Mouse (Mus musculus): ENCODE results near the gene Glipr1l1. TPM values are rescaled to one million over a fixed set of nuclear protein-coding genes. Genes with fewer than 3 reads are reported as not detected.
"Not testable (repeated sequence)": the region's sequence is repeated elsewhere in the genome, so short reads cannot be mapped to it uniquely, and the experiment has no call there.

The Glipr1l1 gene
- not detected in 2 replicates for polyA plus RNA-seq (2011; ENCODE audit: insufficient read length, low read depth, missing spikeins)

DNA sequence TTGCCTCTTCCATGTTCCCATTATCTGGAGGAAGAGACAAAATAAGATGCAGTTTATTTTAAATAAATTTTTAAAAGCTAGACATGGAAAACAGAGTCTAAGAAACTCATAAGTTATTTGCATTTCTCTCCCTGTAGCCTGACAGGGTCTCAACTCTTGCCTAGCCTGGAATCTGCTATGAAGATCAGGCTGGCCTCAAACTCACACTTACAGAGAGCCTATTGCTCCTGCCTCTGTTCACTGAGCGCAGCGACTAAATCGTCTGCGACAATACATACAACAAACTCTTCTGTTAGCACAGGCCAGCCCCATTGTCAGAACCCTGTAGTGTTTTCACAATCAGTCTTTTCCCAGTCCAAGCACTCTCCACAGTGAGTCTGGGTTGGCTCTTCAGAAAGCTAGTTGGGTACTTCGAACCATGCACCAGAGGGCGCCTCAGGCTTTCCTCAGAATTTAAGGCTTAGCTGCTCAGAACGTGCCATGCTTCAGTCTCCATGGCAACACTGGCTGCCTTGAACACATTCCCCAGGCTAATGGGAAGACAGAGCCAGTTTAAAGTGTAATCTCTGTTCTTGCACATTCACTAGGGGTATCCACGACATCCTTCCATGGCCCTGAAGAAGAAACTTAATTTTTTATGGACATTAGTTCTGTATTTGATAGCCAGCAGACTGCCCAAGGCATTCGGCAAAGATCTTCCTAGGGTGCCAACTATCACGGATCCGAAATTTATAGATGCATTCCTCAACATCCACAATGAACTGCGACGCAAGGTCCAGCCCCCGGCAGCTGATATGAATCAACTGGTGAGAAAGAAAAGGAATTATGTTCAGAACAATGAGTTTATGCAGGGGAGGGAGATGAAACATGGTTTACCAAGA is at the start of gene Glipr1l1:
Gene Glipr1l1, plus strand, starts transcription at position 488 of the 881 bp plus-strand sequence.
- no peak within 1 kb of the TSS for H3K27ac ChIP-seq (ENCODE audit: insufficient read depth, low read length)
- peak; percentile 30; the same call in 1 of the 2 replicates for TF ChIP-seq CTCF (IDR thresholded peaks at IDR 0.05; ENCODE audit: borderline replicate concordance, insufficient read depth, low read length)
- TF ChIP-seq POLR2A (IDR thresholded peaks at IDR 0.05; ENCODE audit: low read depth, low read length), result no peak
- no peaks in the 10 kb centered on the region for H3K4me1 ChIP-seq (ENCODE audit: control insufficient read depth, insufficient read depth, low read length)
- H3K4me3 ChIP-seq (ENCODE audit: insufficient read depth, low read length), result no peak within 1 kb of the TSS

DNA sequence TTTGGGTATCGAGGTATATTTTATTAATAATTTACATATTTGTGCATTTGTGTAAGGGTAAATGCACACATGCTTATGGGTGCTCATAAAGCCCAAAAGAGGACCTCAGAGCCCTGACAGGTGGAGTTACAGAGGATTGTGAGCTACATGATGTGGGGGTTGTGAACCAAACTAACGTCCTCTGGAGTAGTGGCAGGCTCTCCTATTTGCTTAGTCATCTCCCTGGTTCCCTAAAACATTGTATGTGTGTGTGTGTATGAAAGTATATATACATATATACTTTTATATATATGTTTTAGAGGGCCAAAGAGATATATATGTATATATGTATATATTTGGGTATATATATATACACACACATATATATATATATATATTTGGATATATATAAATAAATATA is 36.4 kb upstream of the Glipr1l1 start:
- Histone ChIP-seq H3K27ac (ENCODE audit: insufficient read depth, low read length) (no peak overlapping the region), H3K4me1 (ENCODE audit: control insufficient read depth, insufficient read depth, low read length) (no peaks in the 10 kb centered on the region), H3K4me3 (ENCODE audit: insufficient read depth, low read length) (no peak overlapping the region)
- TF ChIP-seq POLR2A (IDR thresholded peaks at IDR 0.05; ENCODE audit: low read depth, low read length) (no peak), CTCF (IDR thresholded peaks at IDR 0.05; ENCODE audit: borderline replicate concordance, insufficient read depth, low read length) (no peak)

GRCm38 (mm10) chr10:112028689-112029088 is 31.3 kb upstream of the Glipr1l1 start:
- not testable (repeated sequence) for H3K27ac ChIP-seq (ENCODE audit: insufficient read depth, low read length); H3K4me1 ChIP-seq (ENCODE audit: control insufficient read depth, insufficient read depth, low read length); H3K4me3 ChIP-seq (ENCODE audit: insufficient read depth, low read length)

DNA sequence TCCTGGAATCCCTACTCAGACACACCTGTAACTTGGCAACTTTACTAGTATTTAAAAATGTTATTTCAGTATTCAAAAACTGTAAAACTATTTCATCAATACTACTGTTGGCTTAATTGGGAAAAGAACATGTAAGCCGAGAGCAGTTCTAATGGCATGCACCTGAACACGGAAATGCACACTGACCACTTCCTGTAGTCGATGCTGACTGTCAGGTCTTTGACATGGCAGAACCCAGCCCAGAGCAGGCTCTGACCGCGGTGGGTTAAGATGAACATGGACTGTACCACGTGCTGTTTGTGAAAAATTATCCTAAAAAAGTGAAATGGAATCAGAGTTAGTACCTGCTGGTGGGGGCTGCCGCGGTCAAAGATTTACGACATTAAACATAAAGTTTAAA is 16.5 kb upstream of the Glipr1l1 start:
- not testable (repeated sequence) for H3K27ac ChIP-seq (ENCODE audit: insufficient read depth, low read length); H3K4me3 ChIP-seq (ENCODE audit: insufficient read depth, low read length); H3K4me1 ChIP-seq (ENCODE audit: control insufficient read depth, insufficient read depth, low read length)

GRCm38 (mm10) chr10:112044283-112044682 is 15.7 kb upstream of the Glipr1l1 start:
- H3K27ac ChIP-seq (ENCODE audit: insufficient read depth, low read length); H3K4me3 ChIP-seq (ENCODE audit: insufficient read depth, low read length); H3K4me1 ChIP-seq (ENCODE audit: control insufficient read depth, insufficient read depth, low read length): not testable (repeated sequence)

GRCm38 (mm10) chr10:112051220-112051619 is 8.8 kb upstream of the Glipr1l1 start:
- no peak overlapping the region for H3K27ac ChIP-seq (ENCODE audit: insufficient read depth, low read length)
- H3K4me3 ChIP-seq (ENCODE audit: insufficient read depth, low read length), result no peak overlapping the region
- no peaks in the 10 kb centered on the region for H3K4me1 ChIP-seq (ENCODE audit: control insufficient read depth, insufficient read depth, low read length)
- TF ChIP-seq CTCF (IDR thresholded peaks at IDR 0.05; ENCODE audit: borderline replicate concordance, insufficient read depth, low read length) (no peak), POLR2A (IDR thresholded peaks at IDR 0.05; ENCODE audit: low read depth, low read length) (no peak)

- H3K4me3 ChIP-seq (ENCODE audit: insufficient read depth, low read length); H3K27ac ChIP-seq (ENCODE audit: insufficient read depth, low read length); H3K4me1 ChIP-seq (ENCODE audit: control insufficient read depth, insufficient read depth, low read length): not testable (repeated sequence)
These were observed 8.0 kb upstream of the Glipr1l1 start for GRCm38 (mm10) chr10:112051956-112052355.

GRCm38 (mm10) chr10:112060583-112060934 is 570 bp downstream of the Glipr1l1 start:
- not testable (repeated sequence) for H3K4me1 ChIP-seq (ENCODE audit: control insufficient read depth, insufficient read depth, low read length); H3K27ac ChIP-seq (ENCODE audit: insufficient read depth, low read length); H3K4me3 ChIP-seq (ENCODE audit: insufficient read depth, low read length)

- Histone ChIP-seq H3K4me1 (ENCODE audit: control insufficient read depth, insufficient read depth, low read length) (no peaks in the 10 kb centered on the region), H3K27ac (ENCODE audit: insufficient read depth, low read length) (no peak overlapping the region), H3K4me3 (ENCODE audit: insufficient read depth, low read length) (no peak overlapping the region)
- no peak for TF ChIP-seq CTCF (IDR thresholded peaks at IDR 0.05; ENCODE audit: borderline replicate concordance, insufficient read depth, low read length)
- TF ChIP-seq POLR2A (IDR thresholded peaks at IDR 0.05; ENCODE audit: low read depth, low read length), result no peak
These were observed 20.1 kb downstream of the Glipr1l1 start for GRCm38 (mm10) chr10:112080044-112080443.

DNA sequence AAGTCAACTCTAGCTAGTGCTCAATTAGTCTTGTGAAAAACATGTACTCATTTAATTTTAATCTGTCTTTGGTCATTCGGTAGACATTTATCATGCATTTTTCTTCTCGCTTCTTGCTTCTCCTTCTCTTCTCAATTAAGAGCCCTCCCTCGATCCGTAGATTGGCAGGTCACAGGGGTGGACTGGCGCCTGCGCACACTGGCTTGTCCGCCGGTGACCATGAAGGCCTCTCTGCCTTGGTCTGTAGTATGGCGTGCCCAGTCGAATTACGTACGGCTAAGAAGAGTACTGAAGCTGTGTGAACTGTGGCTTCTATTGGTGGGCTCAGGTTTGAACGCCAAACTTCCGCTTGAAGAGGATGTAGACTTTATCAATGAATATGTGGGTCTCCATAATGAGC is 23.2 kb downstream of the Glipr1l1 start, which contains the start of gene Glipr1l2:
Gene Glipr1l2, plus strand, starts transcription at position 198 of the 400 bp plus-strand sequence.
- Histone ChIP-seq H3K27ac (ENCODE audit: insufficient read depth, low read length) (no peak within 1 kb of the TSS), H3K4me3 (ENCODE audit: insufficient read depth, low read length) (no peak within 1 kb of the TSS), H3K4me1 (ENCODE audit: control insufficient read depth, insufficient read depth, low read length) (no peaks in the 10 kb centered on the region)
- TF ChIP-seq CTCF (IDR thresholded peaks at IDR 0.05; ENCODE audit: borderline replicate concordance, insufficient read depth, low read length) (no peak), POLR2A (IDR thresholded peaks at IDR 0.05; ENCODE audit: low read depth, low read length) (no peak)

- H3K4me1 ChIP-seq (ENCODE audit: control insufficient read depth, insufficient read depth, low read length); H3K27ac ChIP-seq (ENCODE audit: insufficient read depth, low read length); H3K4me3 ChIP-seq (ENCODE audit: insufficient read depth, low read length): not testable (repeated sequence)
- TF ChIP-seq CTCF (IDR thresholded peaks at IDR 0.05; ENCODE audit: borderline replicate concordance, insufficient read depth, low read length), result peak; percentile 53; the same call in 1 of the 2 replicates
These were observed 45.8 kb downstream of the Glipr1l1 start for GRCm38 (mm10) chr10:112105785-112106184.

Data from embryonic fibroblast, embryonic 13.5 days (primary cell).